Mouse (Mus musculus) adrenal gland, adult 8-10 months (tissue): ENCODE results near the gene Tmco5. TPM values are rescaled to one million over a fixed set of nuclear protein-coding genes. Genes with fewer than 3 reads are reported as not detected.
A peak's percentile ranks its signal among the peaks of the same experiment; 100 is the strongest.

Experiments used
- DNase-seq: peaks from one replicate; pipeline ENCODE4 v3.0.0; 2022
- total RNA-seq, 4 experiments: library from RNA; stranded (reverse); gene quantifications; 2 replicates each; pipeline ENCODE4 v1.2.4; 2022

Gene Tmco5
- not detected for total RNA-seq

DNA sequence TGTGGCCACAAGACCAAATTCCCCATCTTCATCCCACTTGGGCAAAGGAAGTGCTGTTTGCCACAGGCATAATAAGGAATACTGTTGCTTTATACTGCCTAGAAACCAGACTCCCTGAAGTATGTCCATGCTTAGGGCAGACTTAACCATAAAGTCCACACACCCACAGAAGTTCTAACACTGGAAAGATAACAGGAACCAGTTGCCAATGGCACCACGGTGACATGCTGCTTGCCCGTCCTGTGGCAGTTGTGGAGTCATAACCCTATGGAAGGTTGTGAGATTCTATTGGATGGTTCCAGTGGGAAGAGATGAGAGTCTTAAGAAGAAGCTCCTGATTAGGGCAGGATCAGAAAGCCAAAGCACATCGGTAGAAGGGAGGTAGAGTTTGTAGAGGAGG is at the start of gene Tmco5:
TSS of gene Tmco5 (plus strand) at position 301 of the 400 bp plus-strand sequence.
- DNase-seq, result no peak

DNA sequence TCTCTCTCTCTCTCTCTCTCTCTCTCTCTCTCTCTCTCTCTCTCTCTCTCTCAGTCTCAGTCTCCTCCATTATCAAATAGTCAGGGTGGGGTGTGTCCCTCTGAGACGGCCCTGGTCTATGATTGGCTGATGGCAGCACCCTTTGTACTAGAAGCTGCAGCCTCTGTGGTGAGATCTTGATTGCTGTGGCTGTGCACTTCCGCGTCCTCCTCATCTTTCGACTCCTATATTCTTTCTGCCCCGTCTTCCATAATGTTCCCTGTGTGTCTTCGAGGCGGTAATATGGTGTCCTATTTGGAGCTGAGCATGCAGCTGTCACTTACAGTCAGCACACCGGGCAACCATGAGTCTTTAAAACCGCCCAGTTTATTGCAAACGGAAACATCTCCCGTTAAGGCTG is 46.6 kb upstream of the Tmco5 start:
- no peak for DNase-seq

DNA sequence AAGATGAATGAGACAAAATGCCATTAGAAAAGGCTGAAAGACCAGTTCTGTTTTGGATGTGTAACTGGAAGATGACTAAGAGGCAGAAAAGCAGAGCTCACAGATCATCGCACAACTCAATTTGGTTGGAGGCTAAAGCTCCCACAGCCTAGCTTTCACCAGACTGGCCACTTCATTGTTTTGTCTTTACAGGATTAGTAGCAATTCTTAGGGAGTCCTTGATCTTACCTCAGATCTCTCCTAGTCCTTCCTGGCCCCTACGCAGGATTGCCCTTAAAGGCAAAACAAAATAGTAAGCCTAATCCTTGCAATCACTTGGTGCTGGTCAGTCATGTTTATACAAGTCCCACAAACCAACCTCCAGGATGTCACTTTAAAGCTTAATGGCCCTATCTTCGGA is 40.7 kb upstream of the Tmco5 start:
- DNase-seq, result no peak

DNA sequence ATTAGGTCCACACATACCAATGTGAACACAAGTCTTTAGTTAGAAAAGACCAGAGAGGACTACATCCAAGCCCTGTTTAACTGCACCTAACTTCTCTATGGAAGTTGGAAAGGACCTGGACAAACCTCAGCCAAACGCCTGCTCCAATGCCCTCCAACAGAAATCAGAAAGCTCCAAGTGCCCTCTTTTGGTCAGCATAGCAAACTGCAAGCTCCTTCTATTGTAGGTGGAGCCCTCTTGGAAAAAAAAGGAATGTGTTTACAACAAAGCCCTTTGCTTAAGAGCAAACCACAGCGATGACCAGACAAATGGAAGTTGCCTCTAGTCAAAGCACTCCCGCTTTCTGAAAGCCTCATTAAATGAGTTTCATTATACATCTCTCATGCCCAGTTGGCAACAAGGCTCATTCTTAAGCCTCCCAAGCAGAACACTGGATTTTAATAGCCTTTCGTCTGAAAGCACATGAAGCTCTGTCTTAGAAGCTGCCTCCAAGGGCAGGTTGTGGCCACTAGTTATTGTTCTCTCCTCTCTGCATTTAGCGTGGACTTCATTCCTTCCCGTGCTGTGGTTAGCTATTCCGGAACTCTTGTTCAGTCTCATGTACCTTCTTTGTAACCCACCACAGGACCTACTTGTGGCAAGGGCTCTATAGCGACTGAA is 39.8 kb upstream of the Tmco5 start:
- DNase-seq, result peak; percentile 10

DNA sequence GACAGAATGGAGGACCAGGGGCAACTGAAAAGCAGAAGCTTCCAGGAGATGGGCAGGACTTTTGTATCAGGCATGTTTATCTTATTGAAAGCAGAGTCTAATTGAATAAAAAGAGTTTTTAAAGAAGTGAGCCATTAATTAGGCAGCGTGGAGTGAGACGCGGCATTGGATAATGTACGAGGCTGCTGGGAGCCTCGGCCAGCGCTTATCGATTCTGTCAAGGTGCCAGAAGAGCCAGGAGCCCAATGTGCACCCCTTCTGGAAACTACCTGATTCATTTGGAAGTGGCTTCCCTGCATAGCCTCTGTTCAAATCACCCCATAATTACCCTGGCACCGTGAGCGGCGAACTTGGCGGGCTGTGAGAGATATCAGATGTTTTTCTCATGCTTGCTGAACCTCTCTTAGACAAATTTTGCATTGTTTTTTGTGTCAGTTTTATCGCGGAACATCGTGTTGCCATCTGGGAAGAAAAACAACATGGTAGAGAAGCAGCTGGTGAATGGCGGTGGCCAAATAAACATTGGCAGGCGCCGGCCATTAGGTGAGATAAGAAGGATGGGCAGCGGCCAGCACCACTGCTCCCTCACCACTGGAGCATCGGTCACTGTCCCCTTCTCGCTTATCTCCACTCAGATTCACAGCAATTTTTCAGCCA is 28.4 kb upstream of the Tmco5 start:
- DNase-seq, result no peak

DNA sequence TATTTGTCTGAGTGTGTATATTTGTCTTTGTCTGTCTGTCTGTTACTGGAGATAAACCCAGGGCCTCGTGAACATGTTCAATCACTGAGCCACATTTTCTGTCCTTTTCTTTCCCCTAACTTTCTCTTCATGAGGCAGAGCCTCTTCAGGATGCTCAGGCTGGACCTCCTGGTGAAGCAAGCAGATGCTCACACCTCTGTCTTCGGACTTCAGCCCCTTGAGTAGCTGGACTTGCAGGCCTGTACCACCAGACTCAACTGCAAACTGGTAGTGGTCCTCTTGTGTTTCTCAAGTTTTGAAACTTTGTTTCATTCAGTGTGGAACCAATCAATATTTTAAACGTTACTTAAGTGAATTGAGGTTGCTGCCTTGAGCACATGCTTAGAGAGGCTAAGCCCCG is 27.1 kb upstream of the Tmco5 start:
- DNase-seq, result no peak

DNA sequence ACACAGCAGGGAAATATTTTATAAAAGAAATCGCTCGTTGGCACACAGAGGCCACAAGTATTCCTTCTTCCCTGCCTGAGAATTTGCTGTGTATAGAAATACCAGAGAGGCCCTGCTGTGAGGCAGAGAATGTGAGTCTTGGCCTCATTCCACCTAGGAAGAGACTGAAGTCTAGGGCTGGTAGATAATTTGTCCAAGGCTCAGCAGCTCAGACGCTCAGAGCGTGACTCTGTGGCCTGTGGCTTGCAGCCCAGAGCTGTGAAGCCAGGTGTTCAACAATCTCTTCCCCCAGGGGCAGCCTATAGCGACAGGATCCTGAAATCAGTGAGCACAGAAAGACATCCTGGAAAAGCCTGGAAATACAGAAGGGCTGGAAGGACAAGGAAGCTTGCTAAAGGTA is 26.2 kb upstream of the Tmco5 start:
- DNase-seq, result no peak

DNA sequence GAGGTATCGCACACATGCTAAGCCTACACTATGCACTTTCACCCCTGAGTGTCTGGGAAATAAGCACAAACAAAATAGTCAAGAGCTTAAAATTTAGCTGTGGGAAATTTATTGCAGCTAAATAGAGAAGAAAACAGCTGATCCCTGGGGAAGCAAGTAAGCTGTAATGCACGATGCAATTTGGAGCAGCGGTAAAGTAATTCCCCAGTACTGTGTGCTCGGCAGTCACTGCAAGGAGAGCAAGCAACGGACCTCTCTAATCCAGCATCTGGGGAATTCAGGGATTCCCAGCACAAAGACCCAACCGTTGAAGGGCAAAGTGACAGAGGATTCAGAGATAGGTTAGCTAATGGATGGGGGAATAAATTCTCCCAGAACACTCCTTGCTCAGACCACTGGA is 19.8 kb upstream of the Tmco5 start:
- no peak for DNase-seq

DNA sequence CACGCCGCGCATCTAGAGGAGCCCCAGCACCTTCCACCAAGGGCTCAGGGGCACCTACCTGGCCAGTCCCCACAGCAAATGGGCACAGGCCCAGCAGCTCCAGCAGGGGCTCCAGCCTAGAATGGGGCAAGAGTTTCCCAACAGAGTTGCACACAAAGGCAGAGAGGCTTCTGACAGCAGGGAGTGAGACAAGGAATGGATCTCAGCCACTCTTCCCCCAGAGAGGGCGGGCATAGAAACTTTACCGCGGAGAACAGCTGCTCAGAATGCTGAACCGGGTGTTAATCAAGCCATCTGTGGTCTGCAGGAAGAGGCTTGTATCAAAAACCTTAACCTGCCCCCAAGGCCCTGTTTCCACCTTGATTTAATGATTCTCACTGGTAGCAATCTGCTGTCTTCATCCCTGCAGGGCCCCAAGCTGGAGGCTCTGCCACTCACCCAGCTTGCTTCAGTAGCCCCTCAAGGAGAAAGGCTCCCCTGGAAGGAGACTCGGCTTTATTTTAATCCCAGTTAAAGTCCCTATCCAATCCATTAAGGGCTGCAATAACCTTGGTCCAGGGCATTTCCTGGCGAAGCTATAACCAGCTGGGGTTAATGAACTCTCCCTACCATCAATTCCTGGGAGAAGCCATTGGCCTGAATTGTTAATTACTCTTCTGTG is 1.4 kb upstream of the Tmco5 start:
- no peak for DNase-seq

DNA sequence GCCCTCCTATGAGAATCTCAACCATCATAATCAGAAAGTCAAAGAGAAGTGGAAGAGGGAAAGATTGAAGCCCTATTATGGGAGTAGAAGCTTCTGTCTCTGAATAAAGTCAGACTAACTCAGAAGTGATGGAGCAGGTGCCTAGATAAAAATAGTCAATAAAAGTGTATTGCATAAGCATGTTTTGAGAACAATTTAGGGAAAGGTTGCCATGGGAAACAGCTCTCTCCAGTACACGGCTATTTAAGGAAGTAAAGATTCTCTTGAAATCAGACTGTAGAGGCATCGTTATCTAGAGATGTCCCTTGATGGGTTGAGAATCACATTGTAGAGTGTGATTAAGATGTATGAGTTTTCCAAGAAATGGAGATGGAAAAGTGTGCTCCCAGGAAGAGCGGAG is 1.2 kb downstream of the Tmco5 start:
- DNase-seq, result no peak

DNA sequence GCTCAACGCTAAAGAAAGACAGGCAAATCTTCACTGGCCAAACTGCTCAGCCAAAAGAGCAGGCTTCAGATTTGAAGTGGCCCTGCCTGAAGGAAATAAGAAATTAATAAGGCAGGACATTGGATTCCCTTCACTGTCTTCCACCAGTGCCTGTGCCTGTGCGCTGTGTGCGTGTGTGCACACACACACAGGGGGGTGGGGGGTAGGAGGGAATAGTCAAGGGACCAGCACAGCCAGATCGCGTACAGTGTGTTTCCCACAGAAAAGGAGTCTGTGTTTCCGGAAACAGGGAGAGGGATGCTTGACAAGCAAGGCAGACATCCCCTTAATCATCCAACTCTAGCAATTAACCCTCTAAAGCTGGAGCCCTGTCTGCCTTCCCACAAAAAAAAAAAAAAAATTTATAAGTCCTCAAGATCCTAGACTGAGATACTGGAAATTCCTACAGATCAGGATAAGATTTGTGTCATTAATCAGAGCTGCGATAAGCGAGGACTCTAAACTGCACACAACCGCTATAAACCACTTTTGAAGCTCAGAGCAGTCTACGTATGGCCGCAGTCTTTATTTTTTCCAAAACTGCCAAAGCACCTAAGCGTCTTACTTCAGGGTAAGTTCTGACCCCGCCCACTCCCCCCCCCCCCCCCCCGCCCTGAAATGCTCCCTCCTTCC is 15.0 kb downstream of the Tmco5 start:
- no peak for DNase-seq

DNA sequence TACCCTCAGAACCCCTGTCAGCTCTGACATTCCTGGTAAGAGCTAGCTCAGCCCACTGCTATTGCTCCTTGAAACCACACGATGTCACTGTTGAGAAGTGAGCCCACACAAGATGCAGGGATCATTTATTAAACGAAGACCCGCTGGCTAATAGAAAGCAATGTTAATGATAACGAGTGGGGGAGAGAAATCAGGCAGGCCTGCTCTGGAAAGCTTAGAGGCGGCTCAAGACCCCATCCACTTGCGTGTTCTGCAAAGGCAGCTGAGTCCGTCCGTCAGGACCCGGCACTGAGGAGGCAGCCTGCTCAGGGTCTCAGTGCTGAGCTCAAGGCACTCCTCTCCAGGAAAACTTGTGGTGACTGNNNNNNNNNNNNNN is 15.5 kb downstream of the Tmco5 start:
- DNase-seq, result no peak

DNA sequence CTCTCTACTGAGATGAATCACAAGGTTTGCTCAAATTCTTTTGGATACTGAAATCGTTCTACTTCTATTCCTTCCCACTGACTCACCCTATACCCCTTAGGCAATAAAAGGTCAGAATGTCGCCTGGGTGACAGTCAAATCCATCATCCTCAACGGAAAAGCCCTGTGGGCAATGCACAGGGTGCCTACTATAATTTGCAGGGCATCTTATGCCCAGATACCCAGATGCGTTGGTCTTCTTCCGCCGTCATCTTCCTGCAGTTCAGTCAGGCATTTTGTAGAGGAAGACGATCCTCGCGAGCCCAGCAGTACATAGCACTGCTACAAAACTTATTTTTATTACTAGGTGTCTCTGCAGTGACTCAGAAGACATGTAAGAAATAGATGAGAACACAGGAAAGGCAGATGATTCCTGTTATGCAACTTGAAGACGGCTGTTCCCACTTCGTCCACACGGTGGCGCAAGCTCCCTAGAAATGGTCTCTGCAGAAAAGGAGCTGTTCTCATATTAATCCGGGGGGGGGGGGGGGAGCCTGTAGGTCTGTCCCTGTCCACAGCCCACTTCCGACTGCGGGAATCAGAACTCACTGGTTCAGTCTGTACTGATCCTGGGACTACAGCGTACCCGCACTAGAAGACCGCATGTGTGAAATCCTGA is 21.3 kb downstream of the Tmco5 start:
- DNase-seq, result peak; percentile 86

DNA sequence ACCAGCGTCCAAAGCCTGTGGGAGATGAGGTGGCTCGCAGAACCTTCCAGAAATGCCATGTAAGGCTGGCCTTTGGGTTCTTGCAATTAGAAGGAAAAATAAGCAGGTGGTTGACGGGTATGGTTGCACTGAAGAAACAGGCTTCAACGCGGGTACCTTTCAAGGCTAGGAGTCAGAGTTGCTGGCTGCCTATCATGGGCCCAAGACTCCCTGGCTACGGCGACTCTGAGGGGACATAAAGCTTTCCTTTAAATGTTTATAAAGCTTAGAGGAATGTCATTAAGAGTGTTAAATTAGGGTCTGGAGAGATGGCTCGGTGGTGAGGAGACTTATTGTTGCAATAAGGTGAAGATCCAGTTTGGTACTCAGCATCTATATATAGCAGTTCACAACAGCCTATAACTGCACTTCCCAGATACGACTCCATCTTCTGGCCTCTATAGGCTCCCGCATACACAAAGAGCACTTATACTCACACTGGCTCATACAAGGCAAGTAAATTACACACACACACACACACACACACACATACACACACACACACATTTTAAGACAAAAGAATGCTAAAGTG is 21.9 kb downstream of the Tmco5 start:
- DNase-seq, result no peak

DNA sequence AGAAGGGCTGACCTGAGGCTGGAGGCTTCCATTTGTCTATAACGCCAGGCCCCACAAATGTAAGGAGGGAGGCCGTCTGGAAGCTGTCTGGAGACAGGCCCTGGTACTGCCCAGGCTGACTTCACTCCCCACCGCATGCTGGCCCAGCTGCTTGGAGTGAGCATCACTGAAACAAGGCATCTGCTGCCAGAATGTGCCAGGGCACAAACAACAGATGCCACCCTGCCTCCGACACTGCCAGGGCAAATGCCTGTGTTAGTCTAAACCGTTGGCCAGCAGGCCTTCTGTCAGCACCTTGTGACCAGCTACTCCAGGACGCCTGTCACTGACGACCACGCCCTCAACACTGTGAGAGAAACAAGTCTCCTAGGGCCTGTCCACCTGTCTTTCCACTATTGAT is 29.8 kb downstream of the Tmco5 start:
- DNase-seq, result no peak

DNA sequence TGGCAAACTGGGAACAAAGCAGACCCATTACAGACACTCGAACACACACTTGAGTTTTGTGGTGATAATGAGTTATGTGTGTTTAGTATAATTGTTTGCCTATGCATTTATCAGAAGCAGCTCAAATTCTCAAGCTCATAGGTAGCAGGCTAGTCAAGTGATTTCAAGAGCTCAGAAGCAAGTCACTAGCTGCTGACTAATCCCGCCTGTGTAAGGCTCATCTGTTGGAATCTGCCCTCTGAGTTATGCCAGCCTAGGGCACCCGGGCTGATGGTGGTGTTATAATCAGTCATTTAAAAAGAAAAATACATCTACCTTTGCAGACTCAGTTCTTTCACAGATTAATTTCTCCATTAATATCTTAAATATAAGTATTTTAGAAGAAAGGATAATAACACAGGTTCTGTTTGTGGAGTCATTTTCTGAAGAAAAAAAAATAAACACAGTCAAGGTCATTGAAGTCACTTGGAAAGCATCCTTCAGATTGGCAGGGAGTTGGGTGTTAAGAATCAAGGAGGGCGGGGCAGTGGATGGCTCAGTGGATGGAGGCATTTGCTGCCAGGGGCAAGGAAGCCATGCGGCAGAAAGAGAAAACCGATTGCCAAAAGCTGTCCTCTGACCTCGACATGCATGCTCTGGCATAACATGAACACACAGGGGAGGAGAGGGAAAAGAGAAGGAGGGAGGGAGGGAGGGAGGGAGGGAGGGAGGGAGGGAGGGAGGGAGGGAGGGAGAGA is 34.0 kb downstream of the Tmco5 start:
- no peak for DNase-seq

DNA sequence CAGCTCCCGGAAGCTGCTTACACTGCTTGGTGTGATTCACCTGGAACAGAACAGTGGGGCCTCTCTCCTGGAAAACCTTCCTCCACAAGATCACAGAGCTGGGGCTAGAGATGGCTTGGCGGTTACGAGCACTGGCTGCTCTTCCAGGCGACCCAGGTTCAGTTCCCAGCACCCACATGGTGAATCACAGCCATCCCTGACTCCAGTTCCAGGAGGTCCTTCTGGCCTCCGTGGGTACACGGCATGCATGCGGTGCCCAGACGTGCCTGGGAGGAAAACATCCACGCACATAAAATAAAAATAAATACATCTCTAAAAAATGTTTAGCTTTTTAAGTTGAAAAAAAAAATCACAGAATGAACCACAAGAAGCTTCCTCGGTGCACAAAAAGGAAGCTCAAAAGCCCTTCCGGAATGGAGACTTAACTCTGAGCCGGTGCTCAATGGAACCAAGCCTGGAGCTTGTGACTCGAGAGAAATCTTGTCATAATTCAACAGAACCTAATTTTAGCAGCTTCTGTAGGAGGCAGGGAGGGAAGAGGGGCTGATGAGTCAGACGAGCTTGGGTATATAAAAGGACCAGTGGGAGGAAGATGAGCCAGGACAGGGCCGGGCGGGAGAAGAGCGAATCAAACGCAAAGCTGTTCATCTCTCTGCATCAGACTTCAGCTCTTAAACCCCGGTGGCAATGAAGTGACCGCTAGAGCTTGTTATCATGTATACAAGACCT is 35.4 kb downstream of the Tmco5 start:
- DNase-seq, result no peak

DNA sequence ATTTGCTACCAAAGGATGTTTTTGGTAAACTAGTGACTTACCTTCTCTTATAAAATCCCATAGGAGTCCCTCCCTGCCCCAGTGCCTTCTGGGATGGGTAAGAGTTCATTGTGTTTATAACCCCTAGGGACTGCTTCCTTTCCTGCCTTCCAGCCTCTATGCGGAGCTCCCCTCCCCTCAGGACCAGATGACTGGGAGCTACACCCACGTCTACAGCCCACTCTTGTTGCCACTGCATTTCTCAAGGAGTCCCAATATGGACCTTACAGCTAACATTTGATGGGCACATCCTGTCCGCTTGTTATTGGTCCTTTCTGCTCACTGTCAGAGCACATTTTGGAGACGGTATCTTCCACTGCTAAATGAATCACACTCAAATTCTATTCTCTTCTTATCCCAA is 36.1 kb downstream of the Tmco5 start:
- no peak for DNase-seq

DNA sequence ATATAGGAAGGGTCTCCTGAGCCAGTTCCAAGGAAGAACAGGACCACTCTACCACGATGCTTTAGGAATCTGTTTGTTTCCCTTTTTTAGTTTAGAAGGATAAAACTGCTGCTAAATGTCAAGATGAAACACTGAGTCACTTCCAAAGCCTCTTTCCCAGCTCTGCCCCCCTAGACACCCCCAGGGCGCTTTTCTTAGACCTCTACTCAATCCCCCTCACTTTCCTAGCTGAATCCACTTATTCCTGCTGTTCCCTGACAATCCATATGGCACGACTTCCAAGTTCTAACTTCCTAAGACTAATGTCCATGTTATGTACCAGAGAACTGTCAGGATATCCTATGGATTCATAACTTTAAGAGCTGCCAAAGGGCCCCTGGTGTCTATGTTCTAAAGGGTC is 40.1 kb downstream of the Tmco5 start:
- DNase-seq, result no peak

DNA sequence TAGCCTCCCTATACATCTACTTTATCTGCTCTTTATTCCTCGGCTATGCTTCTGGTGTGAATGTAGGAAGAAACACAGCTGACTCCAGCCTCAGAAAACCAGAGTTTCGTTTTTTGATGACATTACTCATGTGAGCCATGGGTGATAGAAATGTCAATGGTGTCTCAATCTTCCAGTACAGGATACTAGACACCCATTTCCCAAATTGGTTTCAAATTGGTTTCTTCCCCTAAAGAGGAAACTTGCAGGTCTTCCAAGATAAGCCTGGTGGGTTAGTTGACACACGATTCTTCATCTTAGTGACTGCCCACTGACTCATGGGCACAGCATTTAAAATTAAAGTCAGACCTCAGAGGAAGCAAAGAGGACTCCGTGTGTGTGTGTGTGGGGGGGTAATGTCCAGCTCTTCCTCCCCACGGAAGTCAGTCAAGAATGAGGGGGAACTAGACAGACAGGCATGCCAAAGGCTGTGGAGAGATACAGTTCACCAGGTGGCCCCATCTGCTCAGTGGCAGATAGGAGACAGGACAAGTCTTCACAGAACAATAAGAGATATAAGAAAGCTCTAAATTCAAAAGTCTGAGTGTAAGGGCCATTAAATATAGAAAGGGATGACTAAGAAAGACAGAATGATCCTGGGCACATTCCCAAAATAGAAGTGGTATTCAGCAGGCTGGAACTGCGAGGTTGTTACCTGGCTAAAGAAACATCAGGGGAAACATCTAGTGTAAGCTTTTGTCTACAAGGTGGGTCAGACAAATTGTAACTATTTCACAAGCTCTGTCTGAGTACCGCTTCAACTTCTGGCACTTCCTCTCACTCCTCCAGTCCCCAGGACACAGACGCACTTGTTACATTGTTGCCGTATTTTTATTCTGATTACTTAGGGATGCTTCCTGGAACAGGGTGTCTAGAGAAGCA is 44.3 kb downstream of the Tmco5 start:
- no peak for DNase-seq
